Mouse (Mus musculus): ENCODE measurements at regions not wholly inside any gene's neighbourhood (a gene's known extent, or its start where the extent isn't known, plus 50 kb on each side); places are given as distances from the start of the nearest gene placed in this dataset.

- Histone ChIP-seq H3K36me3 (no peaks in the 10 kb centered on the region), H3K27me3 (replicated peaks) (no peaks in the 10 kb centered on the region), H3K4me3 (no peak overlapping the region), H3K9me3 (replicated peaks) (no peaks in the 10 kb centered on the region), H3K4me2 (no peak overlapping the region), H3K9ac (no peak overlapping the region), H3K4me1 (no peaks in the 10 kb centered on the region), H3K27ac (no peak overlapping the region)
- no peak for ATAC-seq
- WGBS (ENCODE audit: insufficient replicate concordance), result 69% methylated on average over 3 of the region's 3 CpGs
Measured at GRCm38 (mm10) chr2:21058940-21059339, 90.3 kb upstream of the Arhgap21 start.

GRCm38 (mm10) chr2:21056450-21057210 lies 87.9 kb upstream of the Arhgap21 start:
- H3K4me1 ChIP-seq, result no peaks in the 10 kb centered on the region
- no peaks in the 10 kb centered on the region for H3K27me3 ChIP-seq (replicated peaks)
- 58% methylated on average over 5 of the region's 5 CpGs for WGBS (ENCODE audit: insufficient replicate concordance)
- no peak overlapping the region for H3K4me2 ChIP-seq
- ATAC-seq, result no peak
- H3K9ac ChIP-seq, result no peak overlapping the region
- H3K36me3 ChIP-seq, result no peaks in the 10 kb centered on the region
- no peak overlapping the region for H3K4me3 ChIP-seq
- H3K27ac ChIP-seq, result no peak overlapping the region
- H3K9me3 ChIP-seq (replicated peaks), result no peaks in the 10 kb centered on the region

- no peak overlapping the region for H3K27ac ChIP-seq
- no peaks in the 10 kb centered on the region for H3K9me3 ChIP-seq (replicated peaks)
- 66% methylated on average over 3 of the region's 3 CpGs for WGBS (ENCODE audit: insufficient replicate concordance)
- H3K4me3 ChIP-seq, result no peak overlapping the region
- ATAC-seq, result no peak
- no peak overlapping the region for H3K9ac ChIP-seq
- H3K4me1 ChIP-seq, result no peaks in the 10 kb centered on the region
- H3K36me3 ChIP-seq, result no peaks in the 10 kb centered on the region
- no peak overlapping the region for H3K4me2 ChIP-seq
- no peaks in the 10 kb centered on the region for H3K27me3 ChIP-seq (replicated peaks)
Measured at GRCm38 (mm10) chr2:21055416-21055815, 86.7 kb upstream of the Arhgap21 start.

GRCm38 (mm10) chr2:21054325-21055082 lies 85.8 kb upstream of the Arhgap21 start:
- H3K4me2 ChIP-seq, result no peak overlapping the region
- no peak overlapping the region for H3K27ac ChIP-seq
- 49% methylated on average over 6 of the region's 6 CpGs for WGBS (ENCODE audit: insufficient replicate concordance)
- H3K4me3 ChIP-seq, result no peak overlapping the region
- H3K9me3 ChIP-seq (replicated peaks), result no peaks in the 10 kb centered on the region
- no peak overlapping the region for H3K9ac ChIP-seq
- ATAC-seq, result no peak
- H3K4me1 ChIP-seq, result no peaks in the 10 kb centered on the region
- no peaks in the 10 kb centered on the region for H3K27me3 ChIP-seq (replicated peaks)
- H3K36me3 ChIP-seq, result no peaks in the 10 kb centered on the region

GRCm38 (mm10) chr2:21053596-21053995 lies 84.9 kb upstream of the Arhgap21 start:
- no peak overlapping the region for H3K4me3 ChIP-seq
- no peak for ATAC-seq
- H3K27me3 ChIP-seq (replicated peaks), result no peaks in the 10 kb centered on the region
- no peaks in the 10 kb centered on the region for H3K36me3 ChIP-seq
- 65% methylated on average over 5 of the region's 5 CpGs for WGBS (ENCODE audit: insufficient replicate concordance)
- H3K4me2 ChIP-seq, result no peak overlapping the region
- H3K9ac ChIP-seq, result no peak overlapping the region
- H3K4me1 ChIP-seq, result no peaks in the 10 kb centered on the region
- H3K27ac ChIP-seq, result no peak overlapping the region
- no peaks in the 10 kb centered on the region for H3K9me3 ChIP-seq (replicated peaks)

GRCm38 (mm10) chr2:21048996-21049395 lies 80.3 kb upstream of the Arhgap21 start:
- no peak overlapping the region for H3K4me3 ChIP-seq
- 80% methylated on average over 5 of the region's 5 CpGs for WGBS (ENCODE audit: insufficient replicate concordance)
- no peaks in the 10 kb centered on the region for H3K36me3 ChIP-seq
- H3K27ac ChIP-seq, result no peak overlapping the region
- no peak overlapping the region for H3K9ac ChIP-seq
- H3K4me2 ChIP-seq, result no peak overlapping the region
- no peaks in the 10 kb centered on the region for H3K27me3 ChIP-seq (replicated peaks)
- no peaks in the 10 kb centered on the region for H3K9me3 ChIP-seq (replicated peaks)
- no peak for ATAC-seq
- H3K4me1 ChIP-seq, result no peaks in the 10 kb centered on the region

DNA sequence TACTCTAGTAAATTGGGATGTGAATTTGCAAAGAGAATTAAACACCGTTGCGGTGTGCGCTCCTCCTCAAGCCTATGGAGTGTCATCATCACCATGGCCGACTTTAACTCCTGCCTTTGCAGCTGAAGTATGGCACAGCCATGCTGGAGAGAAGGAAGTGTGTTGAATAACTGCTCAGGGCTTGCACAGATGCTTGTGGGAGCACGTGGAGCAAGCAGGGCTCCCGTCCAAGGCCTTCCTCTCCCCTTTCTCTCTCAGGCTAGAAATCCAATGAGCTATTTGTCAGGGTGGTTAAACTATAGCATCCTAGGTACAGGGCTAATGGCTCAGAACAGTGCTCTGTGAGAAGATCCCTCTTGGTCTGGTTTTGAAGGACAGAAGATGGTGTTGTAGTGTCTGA lies 79.5 kb upstream of the Arhgap21 start:
- Histone ChIP-seq H3K36me3 (no peaks in the 10 kb centered on the region), H3K27me3 (replicated peaks) (no peaks in the 10 kb centered on the region), H3K9me3 (replicated peaks) (no peaks in the 10 kb centered on the region), H3K4me2 (no peak overlapping the region), H3K27ac (no peak overlapping the region), H3K9ac (no peak overlapping the region), H3K4me3 (no peak overlapping the region), H3K4me1 (no peaks in the 10 kb centered on the region)
- no peak for ATAC-seq
- WGBS (ENCODE audit: insufficient replicate concordance), result 72% methylated on average over 6 of the region's 6 CpGs

DNA sequence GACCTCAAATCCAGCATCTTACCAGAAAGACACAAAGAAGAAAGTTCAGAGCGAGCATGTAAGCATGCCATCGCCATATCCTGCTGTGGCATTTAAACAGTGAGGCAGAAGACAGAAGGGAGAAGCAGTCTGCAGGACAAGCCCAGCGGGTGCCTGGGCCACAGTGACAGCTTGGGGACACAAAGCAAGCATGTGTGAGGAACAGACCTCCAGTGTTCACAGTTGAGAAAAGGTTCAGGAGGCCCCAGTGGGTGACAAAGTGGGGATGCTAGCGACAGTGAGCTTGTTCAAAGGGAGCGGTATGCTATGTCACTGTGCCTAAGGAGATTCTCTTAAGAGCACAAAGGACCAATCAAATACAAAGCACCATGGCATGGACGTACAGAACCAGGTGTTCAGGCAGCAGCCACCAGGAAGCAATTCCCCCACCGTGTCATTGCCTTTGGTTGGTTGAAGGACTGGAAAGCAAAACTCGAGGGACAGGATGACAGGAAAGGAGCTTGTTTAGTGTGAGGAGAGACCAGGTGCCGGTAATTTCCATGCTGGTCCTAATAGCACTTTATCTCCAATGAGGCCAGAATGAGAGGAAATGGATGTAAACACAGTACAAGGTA lies 77.9 kb upstream of the Arhgap21 start:
- H3K36me3 ChIP-seq, result no peaks in the 10 kb centered on the region
- no peak for ATAC-seq
- no peak overlapping the region for H3K9ac ChIP-seq
- H3K27me3 ChIP-seq (replicated peaks), result no peaks in the 10 kb centered on the region
- H3K27ac ChIP-seq, result no peak overlapping the region
- H3K9me3 ChIP-seq (replicated peaks), result no peaks in the 10 kb centered on the region
- 61% methylated on average over 9 of the region's 9 CpGs for WGBS (ENCODE audit: insufficient replicate concordance)
- no peak overlapping the region for H3K4me2 ChIP-seq
- H3K4me1 ChIP-seq, result no peaks in the 10 kb centered on the region
- no peak overlapping the region for H3K4me3 ChIP-seq

GRCm38 (mm10) chr2:21044781-21045180 lies 76.1 kb upstream of the Arhgap21 start:
- no peak overlapping the region for H3K27ac ChIP-seq
- 62% methylated on average over 7 of the region's 7 CpGs for WGBS (ENCODE audit: insufficient replicate concordance)
- H3K9ac ChIP-seq, result no peak overlapping the region
- no peaks in the 10 kb centered on the region for H3K36me3 ChIP-seq
- ATAC-seq, result no peak
- no peaks in the 10 kb centered on the region for H3K27me3 ChIP-seq (replicated peaks)
- no peaks in the 10 kb centered on the region for H3K4me1 ChIP-seq
- H3K4me2 ChIP-seq, result no peak overlapping the region
- no peaks in the 10 kb centered on the region for H3K9me3 ChIP-seq (replicated peaks)
- H3K4me3 ChIP-seq, result no peak overlapping the region

- H3K27ac ChIP-seq, result no peak overlapping the region
- no peak overlapping the region for H3K9ac ChIP-seq
- H3K9me3 ChIP-seq (replicated peaks), result no peaks in the 10 kb centered on the region
- no peaks in the 10 kb centered on the region for H3K27me3 ChIP-seq (replicated peaks)
- no peaks in the 10 kb centered on the region for H3K4me1 ChIP-seq
- H3K4me2 ChIP-seq, result no peak overlapping the region
- 68% methylated on average over 7 of the region's 7 CpGs for WGBS (ENCODE audit: insufficient replicate concordance)
- no peaks in the 10 kb centered on the region for H3K36me3 ChIP-seq
- no peak for ATAC-seq
- no peak overlapping the region for H3K4me3 ChIP-seq
Measured at GRCm38 (mm10) chr2:21044007-21044406, 75.3 kb upstream of the Arhgap21 start.

DNA sequence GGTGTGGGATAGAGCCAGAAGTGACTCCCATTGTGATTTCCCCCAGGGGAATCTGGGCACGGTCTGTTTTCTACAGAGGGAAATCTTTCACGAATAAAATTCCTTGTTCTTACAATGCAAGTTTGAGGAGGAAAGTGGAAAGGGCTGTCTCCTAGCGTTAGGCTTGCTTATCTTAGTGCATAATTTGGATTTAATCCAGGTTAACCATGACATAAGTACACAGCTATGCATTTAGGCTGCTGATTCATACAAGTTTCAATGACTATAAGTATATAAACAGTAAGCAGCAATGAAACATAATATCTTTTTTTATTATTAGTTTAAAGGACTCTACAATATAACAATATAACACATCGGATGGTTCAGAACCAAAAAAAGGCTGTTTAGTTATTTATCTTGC lies 74.6 kb upstream of the Arhgap21 start:
- H3K27ac ChIP-seq, result no peak overlapping the region
- H3K4me2 ChIP-seq, result no peak overlapping the region
- no peak for ATAC-seq
- H3K27me3 ChIP-seq (replicated peaks), result no peaks in the 10 kb centered on the region
- whole genome bisulfite sequencing (ENCODE audit: insufficient replicate concordance), result 67% methylated on average over 4 of the region's 4 CpGs
- no peak overlapping the region for H3K4me3 ChIP-seq
- H3K9me3 ChIP-seq (replicated peaks), result no peaks in the 10 kb centered on the region
- no peaks in the 10 kb centered on the region for H3K4me1 ChIP-seq
- H3K36me3 ChIP-seq, result no peaks in the 10 kb centered on the region
- H3K9ac ChIP-seq, result no peak overlapping the region

GRCm38 (mm10) chr2:21037607-21038006 lies 68.9 kb upstream of the Arhgap21 start:
- WGBS (ENCODE audit: insufficient replicate concordance), result 63% methylated on average over 3 of the region's 3 CpGs

More at GRCm38 (mm10) chr2:21037607-21038006, 68.9 kb upstream of the Arhgap21 start:
- H3K4me1 ChIP-seq, result peaks cover 5% of the 10 kb centered on the region; the same call in 1 of the 2 replicates
- H3K27me3 ChIP-seq (replicated peaks), result no peaks in the 10 kb centered on the region
- H3K4me3 ChIP-seq, result no peak overlapping the region
- H3K4me2 ChIP-seq, result no peak overlapping the region
- no peak overlapping the region for H3K27ac ChIP-seq
- H3K36me3 ChIP-seq, result no peaks in the 10 kb centered on the region
- no peak for ATAC-seq
- no peaks in the 10 kb centered on the region for H3K9me3 ChIP-seq (replicated peaks)
- H3K9ac ChIP-seq, result no peak overlapping the region

Measured in liver, embryonic 12.5 days (tissue).